Mouse (Mus musculus) heart, embryonic 13.5 days (tissue): Measurements from ENCODE around the gene Ralgapa1. TPM values are rescaled to one million over a fixed set of nuclear protein-coding genes. Genes with fewer than 3 reads are reported as not detected.

ENCODE experiments used
- ATAC-seq: fragments of 200-750 bp; cut with Nextera tagmentation; 2 replicates; pipeline ENCODE4 v1.8.0; 2017; ENCODE audit warnings: moderate TSS enrichment; ENCODE audit not compliant: insufficient number of reproducible peaks, low FRiP score, low TSS enrichment; ENCODE audit errors: extremely low read depth
- H3K27ac ChIP-seq: fragments of 300-500 bp; sonication (generic); replicated peaks from 2 replicates; pipeline ENCODE4 v1.5.1; 2015; ENCODE audit warnings: moderate library complexity, mild to moderate bottlenecking, inconsistent platforms
- H3K27me3 ChIP-seq: fragments of 300-500 bp; sonication (generic); replicated peaks from 2 replicates; pipeline ENCODE4 v1.6.1; 2015; ENCODE audit warnings: mild to moderate bottlenecking, inconsistent platforms
- H3K36me3 ChIP-seq: fragments of 300-500 bp; sonication (generic); 2 replicates; pipeline ENCODE4 v1.6.1; 2015; ENCODE audit warnings: mild to moderate bottlenecking, inconsistent platforms
- H3K4me1 ChIP-seq: fragments of 300-500 bp; sonication (generic); 2 replicates; pipeline ENCODE4 v1.6.1; 2015; ENCODE audit warnings: inconsistent platforms
- H3K4me2 ChIP-seq: fragments of 300-500 bp; sonication (generic); 2 replicates; pipeline ENCODE4 v1.6.1; 2015; ENCODE audit warnings: inconsistent platforms, mild to moderate bottlenecking, moderate library complexity
- H3K4me3 ChIP-seq: fragments of 300-500 bp; sonication (generic); 2 replicates; pipeline ENCODE4 v1.5.1; 2015; ENCODE audit warnings: moderate library complexity, mild to moderate bottlenecking, inconsistent platforms
- H3K9ac ChIP-seq: fragments of 300-500 bp; sonication (generic); 2 replicates; pipeline ENCODE4 v1.6.1; 2015; ENCODE audit warnings: inconsistent platforms, mild to moderate bottlenecking, moderate library complexity
- H3K9me3 ChIP-seq: fragments of 300-500 bp; sonication (generic); 2 replicates; pipeline ENCODE4 v1.6.1; 2016; ENCODE audit warnings: inconsistent platforms
- WGBS: fragments of 180-500 bp; shearing (Covaris S2); methylation state at CpG from one replicate; pipeline ENCODE4 v1.1.7; 2015; ENCODE audit warnings: mixed read lengths; 5-methylcytosine and 5-hydroxymethylcytosine counted together
- polyA plus RNA-seq: library from polyadenylated mRNA; unstranded; fragments of >200 nt; fragmentation: Nextera tagmentation; extraction: Ambion mirVana; gene quantifications from 2 replicates; pipeline ENCODE4 v1.2.1, GENCODE M21; 2015

Ralgapa1 gene
- polyA plus RNA-seq, 1 experiment from 2014 or later: 12.3 TPM

- H3K4me1 ChIP-seq: peaks cover 15% of the 10 kb centered on the region
- peak overlapping the region; percentile 62; the same call in 1 of the 2 replicates for H3K27ac ChIP-seq
- H3K4me3 ChIP-seq: peak overlapping the region; percentile 88
- no peak; the same call in 1 of the 2 replicates for ATAC-seq
- peaks cover 6% of the 10 kb centered on the region; the same call in 1 of the 2 replicates for H3K36me3 ChIP-seq
- peak overlapping the region; percentile 83 for H3K4me2 ChIP-seq
- no peaks in the 10 kb centered on the region for H3K27me3 ChIP-seq
- H3K9ac ChIP-seq: peak overlapping the region; percentile 91
- WGBS: under 1% methylated on average over 6 of the region's 6 CpGs
- no peaks in the 10 kb centered on the region for H3K9me3 ChIP-seq
These were observed 14.9 kb upstream of the Ralgapa1 start for GRCm38 (mm10) chr12:55835857-55836198.

- 76% methylated on average over 8 of the region's 8 CpGs for WGBS
- H3K9me3 ChIP-seq: no peaks in the 10 kb centered on the region
- H3K36me3 ChIP-seq: peaks cover 2% of the 10 kb centered on the region; the same call in 1 of the 2 replicates
- H3K9ac ChIP-seq: no peak overlapping the region
- no peak overlapping the region for H3K27ac ChIP-seq
- H3K4me1 ChIP-seq: peaks cover 15% of the 10 kb centered on the region
- H3K4me2 ChIP-seq: no peak overlapping the region
- H3K27me3 ChIP-seq: no peaks in the 10 kb centered on the region
- ATAC-seq: no peak
- H3K4me3 ChIP-seq: no peak overlapping the region
These were observed 13.9 kb upstream of the Ralgapa1 start for GRCm38 (mm10) chr12:55834891-55835290.

GRCm38 (mm10) chr12:55833906-55834625 lies 13.1 kb upstream of the Ralgapa1 start:
- Histone ChIP-seq H3K36me3 (0 out of 2 replicates have a peak, but pooled peaks cover 2% of the 10 kb centered on the region), H3K4me1 (peaks cover 15% of the 10 kb centered on the region), H3K27ac (no peak overlapping the region), H3K9me3 (no peaks in the 10 kb centered on the region), H3K4me3 (no peak overlapping the region), H3K9ac (no peak overlapping the region), H3K4me2 (no peak overlapping the region), H3K27me3 (no peaks in the 10 kb centered on the region)
- 51% methylated on average over 9 of the region's 9 CpGs for WGBS
- no peak for ATAC-seq

GRCm38 (mm10) chr12:55832961-55833360 lies 12.0 kb upstream of the Ralgapa1 start:
- Histone ChIP-seq H3K4me3 (no peak overlapping the region), H3K36me3 (no peaks in the 10 kb centered on the region), H3K27me3 (no peaks in the 10 kb centered on the region), H3K9me3 (no peaks in the 10 kb centered on the region), H3K9ac (no peak overlapping the region), H3K4me2 (no peak overlapping the region), H3K27ac (no peak overlapping the region), H3K4me1 (peaks cover 12% of the 10 kb centered on the region)
- no peak for ATAC-seq

- H3K27me3 ChIP-seq: no peaks in the 10 kb centered on the region
- WGBS: 12% methylated on average over 2 of the region's 2 CpGs
These were observed 10.1 kb upstream of the Ralgapa1 start for GRCm38 (mm10) chr12:55831101-55831500.

GRCm38 (mm10) chr12:55825537-55825936 lies 4.6 kb upstream of the Ralgapa1 start:
- no peaks in the 10 kb centered on the region for H3K9me3 ChIP-seq
- no peak overlapping the region for H3K4me3 ChIP-seq
- no peaks in the 10 kb centered on the region for H3K27me3 ChIP-seq
- H3K36me3 ChIP-seq: no peaks in the 10 kb centered on the region
- H3K9ac ChIP-seq: no peak overlapping the region
- 77% methylated on average over 2 of the region's 2 CpGs for WGBS
- no peak for ATAC-seq
- no peak overlapping the region for H3K4me2 ChIP-seq
- H3K4me1 ChIP-seq: peaks cover 4% of the 10 kb centered on the region; the same call in 1 of the 2 replicates
- H3K27ac ChIP-seq: no peak overlapping the region

More at GRCm38 (mm10) chr12:55831101-55831500, 10.1 kb upstream of the Ralgapa1 start:
- H3K4me3 ChIP-seq: no peak overlapping the region
- H3K4me2 ChIP-seq: no peak overlapping the region
- no peaks in the 10 kb centered on the region for H3K9me3 ChIP-seq
- no peaks in the 10 kb centered on the region for H3K4me1 ChIP-seq
- H3K36me3 ChIP-seq: no peaks in the 10 kb centered on the region
- no peak for ATAC-seq
- no peak overlapping the region for H3K27ac ChIP-seq
- no peak overlapping the region for H3K9ac ChIP-seq

GRCm38 (mm10) chr12:55824027-55824426 lies 3.1 kb upstream of the Ralgapa1 start:
- Histone ChIP-seq H3K4me1 (peaks cover 14% of the 10 kb centered on the region), H3K27ac (no peak overlapping the region), H3K4me2 (no peak overlapping the region), H3K27me3 (no peaks in the 10 kb centered on the region), H3K36me3 (no peaks in the 10 kb centered on the region), H3K9me3 (no peaks in the 10 kb centered on the region), H3K9ac (no peak overlapping the region), H3K4me3 (no peak overlapping the region)
- WGBS: 76% methylated on average over 6 of the region's 6 CpGs
- no peak for ATAC-seq

- WGBS: under 1% methylated on average over 35 of the region's 35 CpGs
- peak overlapping the region; percentile 80 for H3K4me2 ChIP-seq
These were observed 777 bp downstream of the Ralgapa1 start for GRCm38 (mm10) chr12:55820119-55820660.

GRCm38 (mm10) chr12:55816488-55816887 lies 4.5 kb downstream of the Ralgapa1 start:
- 93% methylated on average over 5 of the region's 5 CpGs for WGBS
- H3K36me3 ChIP-seq: no peaks in the 10 kb centered on the region; the same call in 1 of the 2 replicates
- H3K9ac ChIP-seq: no peak overlapping the region
- H3K27me3 ChIP-seq: no peaks in the 10 kb centered on the region
- no peak overlapping the region for H3K4me2 ChIP-seq
- no peak overlapping the region for H3K4me3 ChIP-seq
- no peaks in the 10 kb centered on the region for H3K9me3 ChIP-seq
- H3K4me1 ChIP-seq: peaks cover 22% of the 10 kb centered on the region
- ATAC-seq: no peak
- no peak overlapping the region for H3K27ac ChIP-seq

More at GRCm38 (mm10) chr12:55820119-55820660, 777 bp downstream of the Ralgapa1 start:
- peak overlapping the region; percentile 95 for H3K4me3 ChIP-seq
- H3K9ac ChIP-seq: peak overlapping the region; percentile 95
- no peaks in the 10 kb centered on the region for H3K36me3 ChIP-seq
- peak overlapping the region; percentile 98 for H3K27ac ChIP-seq
- H3K4me1 ChIP-seq: peaks cover 22% of the 10 kb centered on the region
- no peaks in the 10 kb centered on the region for H3K27me3 ChIP-seq
- no peaks in the 10 kb centered on the region for H3K9me3 ChIP-seq
- peak; percentile 23; the same call in 1 of the 2 replicates for ATAC-seq

GRCm38 (mm10) chr12:55805035-55805434 lies 15.9 kb downstream of the Ralgapa1 start:
- Histone ChIP-seq H3K27me3 (no peaks in the 10 kb centered on the region), H3K4me1 (peaks cover 15% of the 10 kb centered on the region), H3K27ac (peak overlapping the region; percentile 41), H3K4me3 (no peak overlapping the region), H3K36me3 (no peaks in the 10 kb centered on the region), H3K4me2 (no peak overlapping the region), H3K9ac (no peak overlapping the region), H3K9me3 (no peaks in the 10 kb centered on the region)
- ATAC-seq: no peak
- WGBS: 45% methylated on average over 3 of the region's 3 CpGs

GRCm38 (mm10) chr12:55801131-55801530 lies 19.8 kb downstream of the Ralgapa1 start:
- H3K9me3 ChIP-seq: no peaks in the 10 kb centered on the region
- H3K36me3 ChIP-seq: peaks cover 5% of the 10 kb centered on the region; the same call in 1 of the 2 replicates
- H3K4me2 ChIP-seq: no peak overlapping the region
- H3K27me3 ChIP-seq: no peaks in the 10 kb centered on the region
- H3K9ac ChIP-seq: no peak overlapping the region
- H3K27ac ChIP-seq: no peak overlapping the region
- 83% methylated on average over 4 of the region's 4 CpGs for WGBS
- H3K4me1 ChIP-seq: peaks cover 19% of the 10 kb centered on the region
- ATAC-seq: no peak
- no peak overlapping the region for H3K4me3 ChIP-seq
